Mouse (Mus musculus) stomach, postnatal 0 days (tissue): ENCODE results near the gene Ptpn1. TPM values are rescaled to one million over a fixed set of nuclear protein-coding genes. Genes with fewer than 3 reads are reported as not detected.

Experiments
- ATAC-seq: fragments of 200-750 bp; cut with Nextera tagmentation; 2 replicates; pipeline ENCODE4 v1.8.0; 2017; ENCODE audit not compliant: low FRiP score, low TSS enrichment
- DNase-seq: peaks from one replicate; pipeline ENCODE4 v3.0.0-alpha.2; 2016; ENCODE audit warnings: low spot score
- H3K27ac ChIP-seq: fragments of 300-500 bp; sonication (generic); replicated peaks from 2 replicates; pipeline ENCODE4 v1.5.1; 2014; ENCODE audit warnings: mild to moderate bottlenecking, control low read depth
- H3K27me3 ChIP-seq: fragments of 300-500 bp; sonication (generic); 2 replicates; pipeline ENCODE4 v1.6.1; 2014; ENCODE audit warnings: low read length; ENCODE audit not compliant: control insufficient read depth, insufficient read depth
- H3K36me3 ChIP-seq: fragments of 300-500 bp; sonication (generic); 2 replicates; pipeline ENCODE4 v1.6.1; 2014; ENCODE audit warnings: low read length, mixed read lengths; ENCODE audit not compliant: control insufficient read depth, insufficient read depth
- H3K4me1 ChIP-seq: fragments of 300-500 bp; sonication (generic); replicated peaks from 2 replicates; pipeline ENCODE4 v1.6.1; 2014; ENCODE audit warnings: antibody characterized with exemption; ENCODE audit not compliant: control insufficient read depth, insufficient read depth
- H3K4me2 ChIP-seq: fragments of 300-500 bp; sonication (generic); replicated peaks from 2 replicates; pipeline ENCODE4 v1.6.1; 2014; ENCODE audit warnings: low read depth, mild to moderate bottlenecking, control low read depth, moderate library complexity
- H3K4me3 ChIP-seq: fragments of 300-500 bp; sonication (generic); 2 replicates; pipeline ENCODE4 v1.5.1; 2014; ENCODE audit warnings: low read depth, low read length, control low read depth
- H3K9ac ChIP-seq: fragments of 300-500 bp; sonication (generic); 2 replicates; pipeline ENCODE4 v1.6.1; 2014; ENCODE audit warnings: mild to moderate bottlenecking, low read length, control low read depth, mixed read lengths
- H3K9me3 ChIP-seq: fragments of 300-500 bp; sonication (generic); 2 replicates; pipeline ENCODE4 v1.6.1; 2016; ENCODE audit warnings: low read length; ENCODE audit not compliant: control insufficient read depth
- CTCF ChIP-seq: IDR thresholded peaks from 2 replicates; pipeline ENCODE4 v1.5.1; 2016; ENCODE audit warnings: antibody characterized with exemption, low read depth, mild to moderate bottlenecking, moderate library complexity
- EP300 ChIP-seq: optimal IDR thresholded peaks from 2 replicates; pipeline ENCODE3; 2016; ENCODE audit warnings: antibody characterized with exemption
- WGBS: fragments of 180-500 bp; shearing (Covaris S2); extraction: QIAGEN DNeasy Blood & Tissue Kit; methylation state at CpG from one replicate; pipeline ENCODE4 v1.1.7; 2014; 5-methylcytosine and 5-hydroxymethylcytosine counted together
- polyA plus RNA-seq: library from polyadenylated mRNA; unstranded; fragments of >200 nt; fragmentation: Nextera tagmentation; extraction: Ambion mirVana; gene quantifications from 2 replicates; pipeline ENCODE4 v1.2.1, GENCODE M21; 2015

Ptpn1 gene
- polyA plus RNA-seq, 1 experiment from 2014 or later, result 51.1 TPM

DNA sequence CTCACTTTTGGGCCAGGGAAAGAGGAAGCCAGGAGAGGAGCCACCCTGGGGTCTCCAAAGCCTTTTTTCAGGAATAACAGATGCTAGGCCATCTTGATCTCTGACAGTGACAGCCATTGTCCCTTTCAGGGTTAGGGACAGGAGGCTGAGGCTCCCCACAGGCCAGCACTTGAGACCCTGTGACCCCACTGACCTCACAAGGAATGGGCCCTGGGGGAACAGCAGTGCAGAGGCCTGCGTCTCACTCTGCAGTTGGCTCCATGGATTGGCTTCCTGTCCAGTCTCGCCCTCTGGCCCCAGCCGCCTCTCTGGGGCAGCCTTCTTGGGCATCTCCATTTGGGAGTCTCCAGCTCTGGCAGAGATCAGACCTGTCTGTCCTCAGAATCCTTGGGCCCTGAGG, 76.3 kb downstream of the Ptpn1 start:
- H3K9ac ChIP-seq, result no peak overlapping the region
- no peak overlapping the region for H3K4me2 ChIP-seq
- ATAC-seq (no peak), DNase-seq (no peak)
- no peak overlapping the region for H3K4me3 ChIP-seq
- no peaks in the 10 kb centered on the region for H3K4me1 ChIP-seq
- no peaks in the 10 kb centered on the region for H3K27me3 ChIP-seq
- no peaks in the 10 kb centered on the region for H3K36me3 ChIP-seq
- no peak for TF ChIP-seq CTCF
- TF ChIP-seq EP300, result no peak
- WGBS, result 85% methylated on average over 3 of the region's 3 CpGs
- no peaks in the 10 kb centered on the region for H3K9me3 ChIP-seq
- H3K27ac ChIP-seq, result no peak overlapping the region

DNA sequence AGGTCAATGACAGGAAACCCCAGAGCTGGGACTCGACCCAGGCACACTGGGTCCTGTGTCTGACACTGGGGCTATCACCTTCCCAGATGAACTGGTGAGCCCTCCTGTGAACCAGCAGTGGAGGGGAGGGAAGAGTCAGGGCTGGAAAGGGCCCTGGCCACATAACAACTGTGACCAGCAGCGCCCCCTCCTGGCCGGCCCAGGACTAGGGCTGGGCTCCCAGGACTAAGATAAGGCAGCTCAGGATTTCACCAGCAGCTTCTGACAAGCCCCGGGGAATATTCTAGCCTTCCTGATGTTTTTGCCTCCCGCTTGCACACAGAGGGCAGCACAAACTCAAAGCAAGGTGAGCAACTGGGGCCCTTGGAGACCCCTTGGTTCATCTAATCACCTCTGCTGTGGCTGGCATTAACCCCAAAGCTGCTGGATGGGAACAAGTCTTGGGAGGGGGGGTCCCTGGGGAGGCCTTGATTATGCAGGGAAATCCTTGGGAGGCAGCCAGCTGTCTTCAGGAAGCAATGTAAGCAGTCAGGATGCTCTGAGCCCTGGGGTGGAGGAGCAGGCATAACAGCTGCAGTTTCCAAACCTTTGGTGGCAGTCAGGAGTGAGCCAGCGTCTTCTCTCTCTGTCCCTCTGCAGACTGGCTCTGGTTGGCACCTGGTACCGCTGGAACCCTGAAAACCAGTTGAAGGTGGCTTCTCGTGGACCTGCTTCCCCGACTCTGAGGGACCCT, 78.2 kb downstream of the Ptpn1 start, which contains the start of gene Ripor3:
Ripor3 (minus strand) TSS at position 683 of the 733 bp plus-strand sequence.
- 45% methylated on average over 9 of the region's 9 CpGs for WGBS
- Histone ChIP-seq H3K36me3 (no peaks in the 10 kb centered on the region), H3K27me3 (no peaks in the 10 kb centered on the region), H3K9ac (no peak within 1 kb of the TSS), H3K4me3 (no peak within 1 kb of the TSS), H3K4me2 (no peak within 1 kb of the TSS), H3K4me1 (no peaks in the 10 kb centered on the region), H3K9me3 (no peaks in the 10 kb centered on the region), H3K27ac (no peak within 1 kb of the TSS)
- peak; percentile 87 for DNase-seq
- peak; percentile 53 for ATAC-seq
- TF ChIP-seq EP300 (no peak), CTCF (peak; percentile 83)

DNA sequence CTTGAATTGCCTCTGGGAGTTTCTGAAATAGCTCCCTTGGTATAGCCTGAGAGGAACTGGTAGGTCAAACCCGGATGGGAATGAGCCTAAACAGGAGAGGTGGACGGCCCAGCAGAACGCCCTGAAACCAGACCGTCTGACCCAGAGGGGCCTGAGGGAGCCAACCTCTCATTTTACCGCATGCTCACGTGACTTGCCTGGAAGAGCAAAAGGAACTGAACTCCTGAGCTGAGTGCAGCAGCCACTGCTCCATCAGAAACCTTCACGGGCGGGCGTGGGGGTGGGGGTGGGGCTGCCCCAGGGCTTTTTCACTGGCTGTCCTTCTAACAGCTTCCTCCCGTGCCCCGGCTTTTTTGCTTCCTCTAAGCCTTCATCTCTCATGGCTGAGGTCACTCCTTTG, 79.0 kb downstream of the Ptpn1 start:
- H3K4me3 ChIP-seq, result no peak overlapping the region
- H3K36me3 ChIP-seq, result no peaks in the 10 kb centered on the region
- TF ChIP-seq CTCF, result no peak
- no peak for TF ChIP-seq EP300
- H3K4me1 ChIP-seq, result no peaks in the 10 kb centered on the region; the same call in 1 of the 2 replicates
- ATAC-seq (no peak), DNase-seq (no peak)
- H3K27me3 ChIP-seq, result no peaks in the 10 kb centered on the region
- no peak overlapping the region for H3K9ac ChIP-seq
- no peak overlapping the region for H3K4me2 ChIP-seq
- no peaks in the 10 kb centered on the region for H3K9me3 ChIP-seq
- H3K27ac ChIP-seq, result no peak overlapping the region
- 37% methylated on average over 11 of the region's 11 CpGs for WGBS

DNA sequence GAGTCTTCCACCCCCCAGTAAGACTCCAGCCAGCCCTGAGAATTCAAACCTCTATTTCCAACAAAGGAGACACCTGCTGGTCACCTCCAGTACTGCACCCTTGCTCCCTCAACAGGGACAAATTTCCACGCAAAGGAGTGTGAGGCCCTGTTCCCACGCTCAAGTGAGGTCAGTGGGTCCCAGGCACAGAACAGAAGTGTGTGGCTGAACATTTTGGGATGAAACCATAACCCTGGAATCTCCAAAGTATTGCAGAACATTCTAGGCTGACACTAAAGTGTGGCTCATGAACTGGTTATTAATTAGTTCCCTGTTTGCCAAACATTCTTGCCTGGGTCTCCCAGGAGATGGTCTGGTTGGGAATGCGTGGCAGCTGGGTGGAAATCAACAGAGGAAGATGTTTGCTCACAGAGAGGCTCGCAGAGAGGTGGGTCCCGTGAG, 85.1 kb downstream of the Ptpn1 start:
- Histone ChIP-seq H3K4me2 (no peak overlapping the region), H3K9ac (no peak overlapping the region), H3K4me3 (no peak overlapping the region), H3K36me3 (no peaks in the 10 kb centered on the region), H3K4me1 (peaks cover 9% of the 10 kb centered on the region), H3K27me3 (no peaks in the 10 kb centered on the region), H3K27ac (peak overlapping the region; percentile 71), H3K9me3 (no peaks in the 10 kb centered on the region)
- no peak for TF ChIP-seq EP300
- TF ChIP-seq CTCF, result peak; percentile 88
- WGBS, result 9% methylated on average over 5 of the region's 5 CpGs
- DNase-seq (peak; percentile 81), ATAC-seq (peak; percentile 22; the same call in 1 of the 2 replicates)

DNA sequence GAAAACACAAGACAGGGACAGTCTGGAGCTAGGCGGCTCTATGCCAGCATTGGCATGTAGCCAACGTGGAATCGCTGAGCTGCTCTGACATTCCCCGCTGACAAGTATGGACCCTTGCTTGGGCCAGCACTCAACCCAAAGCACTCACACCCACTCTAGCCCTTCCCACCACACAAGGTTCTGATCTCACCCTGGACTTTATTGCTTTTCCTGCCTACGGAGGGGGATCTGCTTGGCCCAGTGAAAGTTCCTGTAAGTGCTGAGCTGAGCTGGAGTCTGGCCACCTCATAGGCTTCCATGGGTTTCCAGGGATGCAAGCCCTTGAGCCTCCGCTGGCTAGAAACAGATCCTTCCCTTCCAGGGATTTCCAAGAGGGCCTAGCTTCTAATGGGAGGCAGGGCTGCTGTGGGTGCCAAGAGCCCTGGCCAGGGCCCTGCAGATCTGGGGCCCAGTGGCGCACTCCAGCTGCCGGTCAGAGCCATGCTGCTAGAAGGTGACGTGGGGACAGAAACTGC, 87.4 kb downstream of the Ptpn1 start:
- Histone ChIP-seq H3K4me2 (no peak overlapping the region), H3K9ac (no peak overlapping the region), H3K27me3 (no peaks in the 10 kb centered on the region), H3K9me3 (no peaks in the 10 kb centered on the region), H3K4me1 (peaks cover 9% of the 10 kb centered on the region), H3K27ac (peak overlapping the region; percentile 77), H3K4me3 (no peak overlapping the region), H3K36me3 (no peaks in the 10 kb centered on the region)
- WGBS, result 45% methylated on average over 9 of the region's 9 CpGs
- no peak for DNase-seq
- ATAC-seq, result peak; percentile 21; the same call in 1 of the 2 replicates
- TF ChIP-seq CTCF (peak; percentile 16; the same call in 1 of the 2 replicates), EP300 (no peak)
